Mouse (Mus musculus): ENCODE results near the gene Gm21731.

- no peak for TF ChIP-seq CTCF (conservative IDR thresholded peaks at IDR 0.05; ENCODE audit: low read length)
- no peak for TF ChIP-seq NANOG (IDR thresholded peaks at IDR 0.05; ENCODE audit: borderline replicate concordance, low read length)
These were observed 39.9 kb downstream of the Gm21731 start for GRCm38 (mm10) chr13:120278784-120279183.
